Mouse (Mus musculus) midbrain, postnatal 0 days (tissue): ENCODE data around the gene Gtf2a1l. TPM values are rescaled to one million over a fixed set of nuclear protein-coding genes. Genes with fewer than 3 reads are reported as not detected.

ENCODE experiments used
- ATAC-seq: fragments of 200-750 bp; cut with Nextera tagmentation; 2 replicates; pipeline ENCODE4 v1.8.0; 2017; ENCODE audit warnings: moderate number of reproducible peaks, mild to moderate bottlenecking, moderate TSS enrichment, moderate library complexity; ENCODE audit not compliant: low FRiP score
- DNase-seq: peaks from one replicate; pipeline ENCODE4 v3.0.0-alpha.2; 2015; ENCODE audit warnings: low spot score
- H3K27ac ChIP-seq: fragments of 300-500 bp; sonication (generic); 2 replicates; pipeline ENCODE4 v1.5.1; 2014; ENCODE audit warnings: low read depth, mild to moderate bottlenecking, low read length, mixed read lengths
- H3K27me3 ChIP-seq: fragments of 300-500 bp; sonication (generic); 2 replicates; pipeline ENCODE4 v1.6.1; 2014; ENCODE audit warnings: low read length, control low read depth, mixed read lengths; ENCODE audit not compliant: insufficient read depth
- H3K36me3 ChIP-seq: fragments of 300-500 bp; sonication (generic); 2 replicates; pipeline ENCODE4 v1.6.1; 2014; ENCODE audit warnings: low read length, control low read depth, mixed read lengths; ENCODE audit not compliant: insufficient read depth
- H3K4me1 ChIP-seq: fragments of 300-500 bp; sonication (generic); 2 replicates; pipeline ENCODE4 v1.6.1; 2014; ENCODE audit warnings: mild to moderate bottlenecking, control low read depth, antibody characterized with exemption, low read length, mixed read lengths; ENCODE audit not compliant: insufficient read depth
- H3K4me2 ChIP-seq: fragments of 300-500 bp; sonication (generic); 2 replicates; pipeline ENCODE4 v1.6.1; 2014; ENCODE audit warnings: low read depth, mild to moderate bottlenecking, low read length, mixed read lengths; ENCODE audit not compliant: poor library complexity, severe bottlenecking
- H3K4me3 ChIP-seq: fragments of 300-500 bp; sonication (generic); 2 replicates; pipeline ENCODE4 v1.5.1; 2014; ENCODE audit warnings: low read depth, mild to moderate bottlenecking, low read length, moderate library complexity
- H3K9ac ChIP-seq: fragments of 300-500 bp; sonication (generic); replicated peaks from 2 replicates; pipeline ENCODE4 v1.6.1; 2014; ENCODE audit warnings: mild to moderate bottlenecking, low read length, moderate library complexity, mixed read lengths; ENCODE audit not compliant: poor library complexity, severe bottlenecking
- H3K9me3 ChIP-seq: fragments of 300-500 bp; sonication (generic); 2 replicates; pipeline ENCODE4 v1.6.1; 2016; ENCODE audit warnings: low read length, control low read depth
- CTCF ChIP-seq: IDR thresholded peaks from 2 replicates; pipeline ENCODE4 v1.5.1; 2016; ENCODE audit warnings: antibody characterized with exemption, mild to moderate bottlenecking
- WGBS: fragments of 180-500 bp; shearing (Covaris S2); extraction: QIAGEN DNeasy Blood & Tissue Kit; methylation state at CpG from one replicate; pipeline ENCODE4 v1.1.7; 2014; 5-methylcytosine and 5-hydroxymethylcytosine counted together
- polyA plus RNA-seq: library from polyadenylated mRNA; unstranded; fragments of >200 nt; fragmentation: Nextera tagmentation; extraction: Ambion mirVana; gene quantifications from 2 replicates; pipeline ENCODE4 v1.2.1, GENCODE M21; 2015
- total RNA-seq: library from RNA; depleted of rRNA; stranded (reverse); fragments of >200 nt; gene quantifications from 2 replicates; pipeline ENCODE4 v1.2.3, GENCODE M21; 2014

Gtf2a1l gene
- total and polyA plus RNA-seq, 2 experiments from 2014 or later, result 0.39 TPM; not detected in 1

DNA sequence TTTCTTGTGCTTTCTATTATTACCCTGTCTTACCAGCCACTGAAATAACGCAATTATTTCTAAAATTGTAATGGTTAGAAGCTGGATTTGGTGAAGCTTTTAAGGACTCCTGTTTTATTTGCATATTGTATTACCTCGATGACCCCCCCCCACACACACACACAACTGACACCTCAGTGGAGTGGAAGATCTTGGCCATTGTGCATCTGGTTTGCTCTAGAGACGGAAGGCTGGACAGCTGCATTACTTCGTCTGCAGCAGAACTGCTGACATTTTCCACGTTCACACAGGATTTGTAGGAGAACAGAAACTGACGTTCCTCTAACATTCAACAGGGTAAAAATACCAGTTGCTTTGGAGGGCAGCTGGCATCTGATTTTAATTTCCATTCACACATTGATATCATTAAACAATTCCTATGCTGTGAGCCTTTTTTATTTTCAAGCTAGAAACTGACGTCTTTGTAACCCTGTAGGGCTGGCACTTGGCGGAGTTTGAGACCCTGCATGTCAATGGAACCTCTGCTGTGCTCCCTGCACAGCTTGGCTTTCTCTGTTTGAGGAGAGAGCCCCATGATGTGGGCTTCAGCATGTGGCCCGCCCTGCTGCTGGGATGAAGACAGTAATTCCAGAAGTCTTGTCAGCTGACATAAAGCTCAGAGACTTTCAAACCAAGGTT is 28.3 kb downstream of the Gtf2a1l start:
- Histone ChIP-seq H3K9ac (no peak overlapping the region), H3K27ac (no peak overlapping the region)
- WGBS, result 33% methylated on average over 9 of the region's 9 CpGs

DNA sequence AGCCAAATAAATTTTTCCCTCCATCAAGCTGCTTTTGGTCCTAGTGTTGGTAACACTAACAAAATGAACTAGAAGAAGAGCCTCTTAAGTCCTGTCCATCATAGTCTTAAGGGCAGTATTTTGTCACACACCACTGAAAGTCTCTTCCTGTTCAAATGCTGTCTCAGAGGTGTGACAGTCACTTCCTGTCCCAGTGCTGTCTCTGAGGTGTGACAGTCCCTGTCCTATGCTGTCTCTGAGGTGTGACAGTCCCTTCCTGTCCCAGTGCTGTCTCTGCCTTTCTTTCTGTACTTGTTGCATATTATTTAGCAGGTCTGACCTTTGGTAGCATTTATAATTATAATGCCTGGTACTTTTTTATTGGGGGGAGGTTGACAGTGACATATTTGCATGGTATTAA is 32.4 kb downstream of the Gtf2a1l start:
- Histone ChIP-seq H3K4me3 (no peak overlapping the region), H3K27ac (no peak overlapping the region), H3K36me3 (no peaks in the 10 kb centered on the region), H3K4me2 (no peak overlapping the region), H3K9me3 (no peaks in the 10 kb centered on the region), H3K4me1 (0 out of 2 replicates have a peak, but pooled peaks cover 9% of the 10 kb centered on the region), H3K9ac (no peak overlapping the region), H3K27me3 (no peaks in the 10 kb centered on the region)
- no peak for ATAC-seq
- no peak for DNase-seq
- TF ChIP-seq CTCF, result no peak

More for the DNA sequence above, 28.3 kb downstream of the Gtf2a1l start:
- Histone ChIP-seq H3K27me3 (no peaks in the 10 kb centered on the region), H3K36me3 (no peaks in the 10 kb centered on the region), H3K9me3 (no peaks in the 10 kb centered on the region), H3K4me2 (no peak overlapping the region), H3K4me1 (0 out of 2 replicates have a peak, but pooled peaks cover 9% of the 10 kb centered on the region), H3K4me3 (no peak overlapping the region)
- no peak for TF ChIP-seq CTCF
- peak; percentile 6 for DNase-seq
- no peak for ATAC-seq

- Histone ChIP-seq H3K4me1 (peaks cover 1% of the 10 kb centered on the region; the same call in 1 of the 2 replicates), H3K9ac (no peak overlapping the region), H3K4me2 (no peak overlapping the region), H3K9me3 (no peaks in the 10 kb centered on the region), H3K4me3 (no peak overlapping the region), H3K27me3 (no peaks in the 10 kb centered on the region), H3K36me3 (no peaks in the 10 kb centered on the region), H3K27ac (no peak overlapping the region)
- no peak for ATAC-seq
- peak; percentile 27 for DNase-seq
- TF ChIP-seq CTCF, result no peak
- WGBS, result 23% methylated on average over 6 of the region's 6 CpGs
Measured at GRCm38 (mm10) chr17:88702345-88702744, 33.9 kb downstream of the Gtf2a1l start.

DNA sequence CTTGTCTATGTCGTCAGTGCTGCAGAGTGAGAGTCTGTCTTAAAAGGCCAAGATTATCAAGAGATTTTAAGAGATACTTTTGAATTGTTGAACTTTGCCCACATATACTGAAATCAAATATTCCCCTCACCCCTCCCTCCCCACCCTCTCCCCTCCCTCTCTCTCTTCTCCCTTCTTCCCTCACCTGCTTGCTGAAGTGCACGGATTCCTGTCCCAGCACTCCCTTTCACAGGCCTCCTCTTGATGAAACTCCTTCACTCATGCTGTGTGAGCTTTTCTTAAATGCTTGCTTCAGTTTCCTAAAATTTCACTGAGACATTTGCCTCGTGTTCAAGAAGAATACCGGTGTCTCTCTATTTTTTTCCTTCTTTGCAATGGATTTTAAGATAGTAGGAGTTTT is 34.7 kb downstream of the Gtf2a1l start:
- no peak for TF ChIP-seq CTCF
- ATAC-seq, result no peak
- WGBS, result 40% methylated on average over 4 of the region's 4 CpGs

DNA sequence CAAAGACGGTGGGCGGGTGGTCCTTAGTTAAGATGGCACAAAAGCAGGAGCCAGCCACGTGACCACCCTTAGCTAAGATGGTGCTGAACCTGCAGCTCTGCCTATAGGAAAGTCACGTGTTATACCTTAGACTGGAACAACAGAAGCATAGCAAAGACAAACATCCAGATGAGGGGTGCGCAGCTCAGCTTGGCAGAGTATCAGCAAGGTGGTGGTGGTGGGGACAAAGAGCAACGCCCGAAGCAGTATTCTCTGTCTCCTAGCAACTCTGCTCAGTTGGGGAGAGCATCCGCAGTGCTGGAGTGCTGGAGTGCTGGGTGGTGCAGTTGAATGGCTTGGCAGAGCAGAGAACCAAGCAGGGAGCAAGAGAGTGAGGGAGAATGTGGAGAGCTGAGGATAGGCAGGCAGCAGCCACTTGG is 37.8 kb downstream of the Gtf2a1l start:
- WGBS, result 17% methylated on average over 8 of the region's 8 CpGs
- no peak for TF ChIP-seq CTCF
- ATAC-seq, result peak; percentile 52

More for the DNA sequence above, 34.7 kb downstream of the Gtf2a1l start:
- Histone ChIP-seq H3K27ac (no peak overlapping the region), H3K27me3 (no peaks in the 10 kb centered on the region), H3K4me2 (no peak overlapping the region), H3K9me3 (no peaks in the 10 kb centered on the region), H3K9ac (no peak overlapping the region), H3K4me1 (no peaks in the 10 kb centered on the region; the same call in 1 of the 2 replicates), H3K36me3 (no peaks in the 10 kb centered on the region), H3K4me3 (no peak overlapping the region)
- DNase-seq, result no peak

DNA sequence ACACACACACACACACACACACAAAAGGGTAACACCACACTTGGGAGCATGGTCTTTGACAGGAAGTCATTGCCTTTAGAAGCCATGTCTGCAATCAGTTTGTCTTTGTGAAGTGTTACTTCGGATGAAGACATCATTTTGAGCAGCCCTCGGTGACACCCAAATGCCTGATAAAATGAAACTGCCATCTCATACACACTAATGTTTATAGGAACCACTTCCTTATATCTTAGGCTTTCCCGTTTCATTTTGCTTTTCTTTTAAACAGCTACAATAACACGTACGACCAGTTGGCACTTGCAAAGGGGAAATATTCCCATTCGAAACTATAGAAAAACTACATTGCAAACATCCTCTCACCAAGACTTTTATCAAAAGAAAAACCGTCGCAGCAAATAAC is 81.2 kb downstream of the Gtf2a1l start:
- TF ChIP-seq CTCF, result no peak
- Histone ChIP-seq H3K9me3 (no peaks in the 10 kb centered on the region), H3K27ac (no peak overlapping the region), H3K4me2 (0 out of 2 replicates have a peak overlapping the region, but pooled peaks have one; percentile 10), H3K4me3 (no peak overlapping the region), H3K4me1 (peaks cover 6% of the 10 kb centered on the region; the same call in 1 of the 2 replicates), H3K36me3 (no peaks in the 10 kb centered on the region), H3K27me3 (no peaks in the 10 kb centered on the region), H3K9ac (no peak overlapping the region)
- WGBS, result 33% methylated on average over 8 of the region's 8 CpGs
- no peak for DNase-seq
- ATAC-seq, result no peak

More for the DNA sequence above, 37.8 kb downstream of the Gtf2a1l start:
- no peaks in the 10 kb centered on the region for H3K27me3 ChIP-seq
- H3K4me2 ChIP-seq, result no peak overlapping the region
- H3K4me1 ChIP-seq, result no peaks in the 10 kb centered on the region; the same call in 1 of the 2 replicates
- no peaks in the 10 kb centered on the region for H3K36me3 ChIP-seq
- no peak overlapping the region for H3K9ac ChIP-seq
- DNase-seq, result no peak
- H3K4me3 ChIP-seq, result no peak overlapping the region
- no peak overlapping the region for H3K27ac ChIP-seq
- no peaks in the 10 kb centered on the region for H3K9me3 ChIP-seq
